In genomic region chr12:116927115-116927514, GRCm38 (mm10) we compare ENCODE assay signal across 16 mouse cellular contexts.
DNase-seq lines count a peak whose midpoint lies in the region; ATAC-seq lines count a peak whose summit lies in the region.
"Had no signal": no experiment of that assay in that cellular context is flagged by ENCODE, and none has a peak within 500 bp of the region (broad histone marks: within the 10 kb centered on the region; RNA-seq: fewer than 3 reads in every experiment).

No protein-coding gene starts in this region.

- no peaks in the 10 kb centered on the region for H3K9me3 ChIP-seq in hindbrain, embryonic 14.5 days (ENCODE audit: control insufficient read depth, low read length)
- H3K9me3 ChIP-seq in midbrain, embryonic 14.5 days (ENCODE audit: control insufficient read depth, low read length) = no peaks in the 10 kb centered on the region
- H3K9me3 ChIP-seq: embryonic facial prominence, embryonic 13.5 days had no signal

- H3K4me1 ChIP-seq in hindbrain, embryonic 14.5 days (replicated peaks; ENCODE audit: control insufficient read depth, insufficient read depth, low read length) = peaks cover 6% of the 10 kb centered on the region; the same call in 1 of the 2 replicates
- peaks cover 19% of the 10 kb centered on the region for H3K4me1 ChIP-seq in midbrain, embryonic 14.5 days (ENCODE audit: control insufficient read depth, insufficient read depth, low read length)
- H3K4me1 ChIP-seq: embryonic facial prominence, embryonic 13.5 days had no signal

- no peak overlapping the region for H3K4me2 ChIP-seq in hindbrain, embryonic 14.5 days (replicated peaks)
- no peak overlapping the region for H3K4me2 ChIP-seq in midbrain, embryonic 14.5 days (ENCODE audit: low read length)
- H3K4me2 ChIP-seq: embryonic facial prominence, embryonic 13.5 days had no signal

- no peaks in the 10 kb centered on the region for H3K27me3 ChIP-seq in hindbrain, embryonic 14.5 days (ENCODE audit: control insufficient read depth, insufficient read depth, low read length)
- no peaks in the 10 kb centered on the region for H3K27me3 ChIP-seq in midbrain, embryonic 14.5 days (ENCODE audit: control insufficient read depth, insufficient read depth, low read length)
- H3K27me3 ChIP-seq: embryonic facial prominence, embryonic 13.5 days had no signal

- ATAC-seq in hindbrain, embryonic 14.5 days (ENCODE audit: low FRiP score) = no peak
- ATAC-seq in midbrain, embryonic 14.5 days (ENCODE audit: low FRiP score, low TSS enrichment) = peak; percentile 78; the same call in 1 of the 2 replicates
- ATAC-seq: liver, postnatal 0 days had no signal

- H3K36me3 ChIP-seq in hindbrain, embryonic 14.5 days (replicated peaks; ENCODE audit: control insufficient read depth, insufficient read depth) = no peaks in the 10 kb centered on the region
- H3K36me3 ChIP-seq in midbrain, embryonic 14.5 days (ENCODE audit: control insufficient read depth, insufficient read depth, low read length) = no peaks in the 10 kb centered on the region
- H3K36me3 ChIP-seq: embryonic facial prominence, embryonic 13.5 days had no signal

- DNase-seq in retina, postnatal 1 day = peak; percentile 40
- DNase-seq in retina, embryonic 14.5 days (ENCODE audit: low spot score) = no peak
- no peak for DNase-seq in hindbrain, embryonic 14.5 days (ENCODE audit: low spot score)
- peak; percentile 73 for DNase-seq in midbrain, embryonic 14.5 days
- no peak for DNase-seq in spleen, postnatal 10 days (ENCODE audit: low spot score in 2 of 2)
- DNase-seq in gastrocnemius, adult 18-20 months (ENCODE audit: low spot score) = no peak
- DNase-seq in liver = no peak
- DNase-seq: adrenal gland, postnatal 10 days; cerebellum, adult 2 months; heart, adult 18-20 months; kidney, adult 18-20 months; kidney, postnatal 14 days; layer of hippocampus, adult 9-11 months; liver, postnatal 0 days; right cerebral cortex, postnatal 4 days had no signal

- H3K4me3 ChIP-seq in hindbrain, embryonic 14.5 days (replicated peaks; ENCODE audit: low read length) = no peak overlapping the region
- H3K4me3 ChIP-seq in midbrain, embryonic 14.5 days (replicated peaks; ENCODE audit: low read depth, low read length) = no peak overlapping the region
- H3K4me3 ChIP-seq: embryonic facial prominence, embryonic 13.5 days had no signal

- H3K27ac ChIP-seq in hindbrain, embryonic 14.5 days = peak overlapping the region; percentile 65
- H3K27ac ChIP-seq in midbrain, embryonic 14.5 days (replicated peaks; ENCODE audit: low read depth, low read length) = peak overlapping the region; percentile 82
- H3K27ac ChIP-seq: embryonic facial prominence, embryonic 13.5 days had no signal

- 47% methylated on average over 5 of the region's 5 CpGs for WGBS in hindbrain, embryonic 14.5 days
- WGBS in midbrain, embryonic 14.5 days = 13% methylated on average over 5 of the region's 5 CpGs

- H3K9ac ChIP-seq in hindbrain, embryonic 14.5 days = no peak overlapping the region
- no peak overlapping the region; the same call in 1 of the 2 replicates for H3K9ac ChIP-seq in midbrain, embryonic 14.5 days (replicated peaks; ENCODE audit: low read length)
- H3K9ac ChIP-seq: embryonic facial prominence, embryonic 13.5 days; liver, postnatal 0 days had no signal

Comparison
In these comparisons a context has a peak if more than half of its experiments do, and no peak if none do; other contexts are left out.
1. DNase-seq: peak in retina, postnatal 1 day (single experiment) and midbrain, embryonic 14.5 days (single experiment); none in retina, embryonic 14.5 days (single experiment), hindbrain, embryonic 14.5 days (single experiment), spleen, postnatal 10 days (0 of 2), gastrocnemius, adult 18-20 months (single experiment) and liver (single experiment).